Mouse (Mus musculus) thymus, adult 2 months (tissue): Measurements from ENCODE around the gene Pcbp1. TPM values are rescaled to one million over a fixed set of nuclear protein-coding genes. Genes with fewer than 3 reads are reported as not detected.

Experiments used
- DNase-seq: peaks from one replicate; pipeline ENCODE4 v3.0.0; 2021
- H3K27ac ChIP-seq: fragments of 200-500 bp; 2 replicates; pipeline ENCODE4 v1.5.1; 2012; ENCODE audit warnings: low read length, control low read depth; ENCODE audit not compliant: control insufficient read depth, insufficient read depth
- H3K27me3 ChIP-seq: fragments of 200-500 bp; 2 replicates; pipeline ENCODE4 v1.6.1; 2012; ENCODE audit warnings: mild to moderate bottlenecking, low read length, moderate library complexity, mixed read lengths; ENCODE audit not compliant: control insufficient read depth, insufficient read depth
- H3K36me3 ChIP-seq: fragments of 200-500 bp; 2 replicates; pipeline ENCODE4 v1.6.1; 2012; ENCODE audit warnings: mild to moderate bottlenecking, low read length, moderate library complexity; ENCODE audit not compliant: control insufficient read depth, insufficient read depth
- H3K4me1 ChIP-seq: fragments of 200-500 bp; replicated peaks from 2 replicates; pipeline ENCODE4 v1.6.1; 2012; ENCODE audit warnings: low read length; ENCODE audit not compliant: control insufficient read depth, insufficient read depth
- H3K4me3 ChIP-seq: fragments of 200-500 bp; 2 replicates; pipeline ENCODE4 v1.5.1; 2012; ENCODE audit warnings: mild to moderate bottlenecking, low read length, control low read depth, moderate library complexity; ENCODE audit not compliant: control insufficient read depth, insufficient read depth
- CTCF ChIP-seq: fragments of 200-500 bp; IDR thresholded peaks from 2 replicates; pipeline ENCODE4 v1.5.1; 2012; ENCODE audit warnings: mild to moderate bottlenecking, control low read depth, low read length, moderate library complexity, borderline replicate concordance; ENCODE audit not compliant: control insufficient read depth, poor library complexity, insufficient read depth; ENCODE audit errors: extremely low read depth
- POLR2A ChIP-seq: fragments of 200-500 bp; IDR thresholded peaks from 2 replicates; pipeline ENCODE4 v1.6.1; 2012; ENCODE audit warnings: mild to moderate bottlenecking, low read length, control low read depth, moderate library complexity; ENCODE audit not compliant: control insufficient read depth, poor library complexity, insufficient read depth; ENCODE audit errors: extremely low read depth
- WGBS: fragments of 180-500 bp; shearing (Covaris S2); methylation state at CpG from one replicate; pipeline ENCODE4 v1.1.7; 2018; 5-methylcytosine and 5-hydroxymethylcytosine counted together
- polyA plus RNA-seq: library from polyadenylated mRNA; depleted of rRNA; stranded (reverse); fragments of >200 nt; gene quantifications from 2 replicates; pipeline ENCODE4 v1.2.3, GENCODE M21; 2012

Pcbp1 gene
- polyA plus RNA-seq, 1 experiment, result 291 TPM

GRCm38 (mm10) chr6:86506309-86506708 is 19.8 kb downstream of the Pcbp1 start:
- TF ChIP-seq CTCF (no peak), POLR2A (no peak)
- DNase-seq, result no peak
- no peaks in the 10 kb centered on the region for H3K27me3 ChIP-seq
- H3K27ac ChIP-seq, result no peak overlapping the region
- WGBS, result 95% methylated on average over 3 of the region's 3 CpGs
- no peaks in the 10 kb centered on the region for H3K4me1 ChIP-seq
- no peaks in the 10 kb centered on the region for H3K36me3 ChIP-seq
- no peak overlapping the region for H3K4me3 ChIP-seq

DNA sequence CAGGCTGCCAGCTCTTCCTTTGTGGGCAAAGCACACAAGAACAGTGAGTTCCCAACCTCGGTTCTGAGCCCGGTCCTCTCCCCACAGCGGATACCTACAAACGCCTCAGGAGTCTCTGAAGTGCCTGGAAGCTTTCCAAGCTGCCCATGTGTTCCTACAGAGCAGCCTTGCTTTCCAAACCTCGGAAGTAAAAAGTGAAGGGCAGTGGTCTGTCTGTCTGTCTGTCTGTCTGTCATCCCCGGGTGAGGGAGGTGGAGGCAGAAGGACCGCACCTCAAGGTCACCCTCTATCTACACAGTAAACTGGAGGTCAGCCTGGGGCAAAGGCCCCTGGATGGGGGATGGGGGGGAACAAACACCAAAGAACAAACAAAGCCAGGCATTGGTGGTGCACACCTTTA is 20.4 kb downstream of the Pcbp1 start:
- Histone ChIP-seq H3K27me3 (no peaks in the 10 kb centered on the region), H3K27ac (no peak overlapping the region), H3K4me1 (no peaks in the 10 kb centered on the region), H3K4me3 (no peak overlapping the region), H3K36me3 (no peaks in the 10 kb centered on the region)
- no peak for DNase-seq
- TF ChIP-seq CTCF (no peak), POLR2A (no peak)
- 58% methylated on average over 7 of the region's 7 CpGs for WGBS

GRCm38 (mm10) chr6:86503513-86503912 is 22.6 kb downstream of the Pcbp1 start:
- H3K4me3 ChIP-seq, result no peak overlapping the region
- H3K27me3 ChIP-seq, result no peaks in the 10 kb centered on the region
- no peaks in the 10 kb centered on the region for H3K4me1 ChIP-seq
- H3K36me3 ChIP-seq, result no peaks in the 10 kb centered on the region
- DNase-seq, result no peak
- 75% methylated on average over 4 of the region's 4 CpGs for WGBS
- TF ChIP-seq CTCF, result no peak
- TF ChIP-seq POLR2A, result no peak
- H3K27ac ChIP-seq, result no peak overlapping the region

DNA sequence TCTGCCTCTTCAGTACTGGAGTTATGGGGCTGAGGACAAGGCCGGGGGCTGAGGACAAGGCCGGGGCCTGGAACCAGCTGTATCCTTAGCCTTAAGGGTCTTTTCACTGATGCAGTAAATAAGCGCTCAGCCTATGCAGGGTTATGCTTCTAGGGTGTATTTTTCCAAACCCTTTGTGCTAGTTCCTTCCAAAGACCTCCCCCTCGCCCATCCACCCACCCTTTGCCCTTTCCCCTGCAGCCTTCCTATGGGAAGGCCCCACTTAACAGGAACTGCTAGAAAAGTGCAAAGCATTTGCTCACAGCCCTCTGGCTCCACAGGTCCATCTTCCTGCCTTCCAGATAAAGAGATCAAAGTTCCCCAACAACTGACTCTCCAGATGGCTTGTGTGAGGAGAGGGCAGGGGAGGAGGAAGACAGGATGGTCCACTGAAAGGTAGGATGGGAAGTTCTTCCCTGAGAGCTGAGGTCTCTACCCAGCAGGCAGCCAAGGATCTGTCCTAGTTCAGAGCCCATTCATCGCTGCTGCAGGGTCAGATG is 26.5 kb downstream of the Pcbp1 start:
- H3K4me1 ChIP-seq, result peaks cover 8% of the 10 kb centered on the region
- no peaks in the 10 kb centered on the region for H3K27me3 ChIP-seq
- no peak for TF ChIP-seq POLR2A
- no peak for DNase-seq
- H3K36me3 ChIP-seq, result no peaks in the 10 kb centered on the region
- WGBS, result 96% methylated on average over 5 of the region's 5 CpGs
- H3K27ac ChIP-seq, result no peak overlapping the region
- no peak overlapping the region for H3K4me3 ChIP-seq

- no peak overlapping the region for H3K27ac ChIP-seq
- no peaks in the 10 kb centered on the region for H3K27me3 ChIP-seq
- no peak for DNase-seq
- 74% methylated on average over 11 of the region's 11 CpGs for WGBS
- H3K36me3 ChIP-seq, result no peaks in the 10 kb centered on the region
- H3K4me3 ChIP-seq, result no peak overlapping the region
- no peak for TF ChIP-seq POLR2A
- TF ChIP-seq CTCF, result no peak
- peaks cover 8% of the 10 kb centered on the region for H3K4me1 ChIP-seq
Observed at GRCm38 (mm10) chr6:86497942-86498732, 28.0 kb downstream of the Pcbp1 start.

GRCm38 (mm10) chr6:86497071-86497815 is 28.9 kb downstream of the Pcbp1 start:
- WGBS, result 20% methylated on average over 13 of the region's 13 CpGs
- Histone ChIP-seq H3K4me3 (no peak overlapping the region), H3K4me1 (peaks cover 8% of the 10 kb centered on the region), H3K27me3 (no peaks in the 10 kb centered on the region), H3K36me3 (no peaks in the 10 kb centered on the region), H3K27ac (no peak overlapping the region)
- no peak for DNase-seq
- TF ChIP-seq POLR2A (no peak), CTCF (no peak)

DNA sequence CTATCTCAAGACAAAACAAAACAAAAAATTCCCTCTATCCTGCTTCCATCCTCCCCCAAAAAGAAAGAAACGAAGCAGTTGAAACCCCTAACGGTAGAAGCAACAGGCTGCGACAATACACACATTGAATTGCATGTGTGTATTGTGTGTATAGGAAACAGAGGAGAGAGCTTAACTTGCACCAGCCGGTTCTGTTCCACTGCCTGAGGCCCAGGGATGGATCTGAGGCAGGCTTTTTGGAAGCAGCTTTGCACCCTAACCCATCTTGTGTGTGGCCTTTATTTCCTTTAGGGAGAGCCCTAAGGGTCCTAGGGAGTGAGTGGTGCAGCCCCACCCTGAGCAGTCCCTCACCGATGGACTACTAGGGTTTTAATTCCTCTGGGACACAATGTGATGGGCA is 29.5 kb downstream of the Pcbp1 start:
- DNase-seq, result no peak
- TF ChIP-seq POLR2A (no peak), CTCF (no peak)
- Histone ChIP-seq H3K4me3 (no peak overlapping the region), H3K36me3 (no peaks in the 10 kb centered on the region), H3K27me3 (no peaks in the 10 kb centered on the region), H3K27ac (no peak overlapping the region), H3K4me1 (peaks cover 8% of the 10 kb centered on the region)
- 82% methylated on average over 5 of the region's 5 CpGs for WGBS
